Mouse (Mus musculus) liver, postnatal 0 days (tissue): ENCODE measurements at regions not wholly inside any gene's neighbourhood (a gene's known extent, or its start where the extent isn't known, plus 50 kb on each side); places are given as distances from the start of the nearest gene placed in this dataset.

Experiments
- ATAC-seq: fragments of 200-750 bp; cut with Nextera tagmentation; 2 replicates; pipeline ENCODE4 v1.8.0; 2017; ENCODE audit warnings: mild to moderate bottlenecking, moderate library complexity
- DNase-seq: peaks from one replicate; pipeline ENCODE4 v3.0.0-alpha.2; 2016
- H3K27ac ChIP-seq: fragments of 300-500 bp; sonication (generic); 2 replicates; pipeline ENCODE4 v1.5.1; 2014; ENCODE audit warnings: antibody characterized with exemption, moderate library complexity, mild to moderate bottlenecking, low read depth
- H3K27me3 ChIP-seq: fragments of 300-500 bp; sonication (generic); 2 replicates; pipeline ENCODE4 v1.6.1; 2014; ENCODE audit warnings: low read length, control low read depth, mixed read lengths; ENCODE audit not compliant: insufficient read depth
- H3K36me3 ChIP-seq: fragments of 300-500 bp; sonication (generic); replicated peaks from 2 replicates; pipeline ENCODE4 v1.6.1; 2014; ENCODE audit warnings: mild to moderate bottlenecking, control low read depth, low read length, moderate library complexity, mixed read lengths; ENCODE audit not compliant: insufficient read depth
- H3K4me1 ChIP-seq: fragments of 300-500 bp; sonication (generic); 2 replicates; pipeline ENCODE4 v1.6.1; 2014; ENCODE audit warnings: antibody characterized with exemption, mild to moderate bottlenecking, control low read depth; ENCODE audit not compliant: insufficient read depth
- H3K4me2 ChIP-seq: fragments of 300-500 bp; sonication (generic); 2 replicates; pipeline ENCODE4 v1.6.1; 2014; ENCODE audit warnings: low read depth, mild to moderate bottlenecking, low read length, moderate library complexity, mixed read lengths
- H3K4me3 ChIP-seq: fragments of 300-500 bp; sonication (generic); 2 replicates; pipeline ENCODE4 v1.5.1; 2014; ENCODE audit warnings: low read depth, low read length
- H3K9ac ChIP-seq: fragments of 300-500 bp; sonication (generic); replicated peaks from 2 replicates; pipeline ENCODE4 v1.6.1; 2014; ENCODE audit warnings: mild to moderate bottlenecking, moderate library complexity
- H3K9me3 ChIP-seq: fragments of 300-500 bp; sonication (generic); 2 replicates; pipeline ENCODE4 v1.6.1; 2016; ENCODE audit warnings: mild to moderate bottlenecking, control low read depth, low read length, mixed read lengths
- CTCF ChIP-seq: sonication (generic); IDR thresholded peaks from 2 replicates; pipeline ENCODE4 v1.5.1; 2016; ENCODE audit warnings: antibody characterized with exemption, low read depth
- EP300 ChIP-seq: IDR thresholded peaks from 2 replicates; pipeline ENCODE4 v1.6.1; 2016; ENCODE audit warnings: antibody characterized with exemption, low read depth, mild to moderate bottlenecking
- WGBS: fragments of 180-500 bp; shearing (Covaris S2); extraction: QIAGEN DNeasy Blood & Tissue Kit; methylation state at CpG from one replicate; pipeline ENCODE4 v1.1.7; 2014; ENCODE audit not compliant: insufficient replicate concordance; 5-methylcytosine and 5-hydroxymethylcytosine counted together

DNA sequence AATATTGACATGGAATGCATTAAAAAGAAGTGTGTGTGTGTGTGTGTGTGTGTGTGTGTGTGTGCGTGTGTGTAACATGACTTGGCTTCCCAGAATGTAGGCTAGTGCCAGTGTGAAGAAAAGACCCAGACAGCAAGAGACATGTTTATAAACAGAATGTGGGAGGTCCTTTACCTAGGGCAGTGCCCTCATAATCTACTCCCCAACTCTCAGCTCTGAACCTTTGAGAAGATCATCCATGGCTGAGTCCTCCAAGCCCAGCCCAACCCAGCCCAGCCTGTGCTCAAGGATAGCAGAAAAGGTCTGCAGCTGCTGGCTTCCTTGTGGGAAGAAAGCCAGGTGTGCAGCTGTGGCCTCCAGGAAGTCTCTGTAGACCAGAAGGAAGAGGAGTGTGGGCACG is 539.8 kb upstream of the Cdh5 start:
- Histone ChIP-seq H3K4me1 (no peaks in the 10 kb centered on the region), H3K36me3 (no peaks in the 10 kb centered on the region), H3K4me3 (no peak overlapping the region), H3K27me3 (no peaks in the 10 kb centered on the region), H3K9ac (no peak overlapping the region), H3K4me2 (no peak overlapping the region), H3K9me3 (no peaks in the 10 kb centered on the region), H3K27ac (no peak overlapping the region)
- 83% methylated on average over 2 of the region's 2 CpGs for WGBS
- ATAC-seq = no peak
- no peak for DNase-seq
- TF ChIP-seq EP300 (no peak), CTCF (no peak)

DNA sequence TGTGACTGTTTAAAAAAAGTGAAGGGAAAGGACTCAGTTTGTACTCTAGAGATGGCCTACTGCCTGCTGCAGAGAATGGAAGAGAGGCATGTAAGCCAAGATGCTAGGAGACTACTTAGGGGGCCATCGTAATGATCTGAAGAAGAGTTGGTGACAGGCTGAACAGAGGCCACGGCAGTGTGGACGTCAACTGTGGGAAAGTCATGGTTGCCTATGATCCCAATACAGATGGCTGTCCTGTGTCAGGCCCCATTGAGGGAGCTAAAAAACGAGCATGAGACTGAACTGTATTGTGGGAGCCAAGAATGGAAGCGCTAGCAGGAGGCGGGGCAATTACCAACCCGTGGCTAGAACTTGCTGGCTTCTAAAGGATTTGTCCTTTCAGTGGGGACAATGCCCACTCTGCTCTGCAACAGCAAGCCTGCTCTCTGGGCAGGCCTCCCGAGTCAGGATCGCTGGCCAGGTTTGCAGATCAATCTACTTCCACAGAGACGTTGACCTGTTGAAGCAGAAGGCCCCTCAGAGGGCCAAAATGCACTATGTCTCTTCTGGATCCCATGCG is 530.5 kb upstream of the Cdh5 start:
- H3K4me3 ChIP-seq = no peak overlapping the region
- TF ChIP-seq EP300 (no peak), CTCF (no peak)
- DNase-seq (no peak), ATAC-seq (no peak)
- no peak overlapping the region for H3K9ac ChIP-seq
- no peak overlapping the region for H3K4me2 ChIP-seq
- H3K9me3 ChIP-seq = no peaks in the 10 kb centered on the region
- H3K36me3 ChIP-seq = no peaks in the 10 kb centered on the region
- H3K4me1 ChIP-seq = no peaks in the 10 kb centered on the region
- H3K27ac ChIP-seq = no peak overlapping the region
- 76% methylated on average over 11 of the region's 11 CpGs for WGBS
- H3K27me3 ChIP-seq = no peaks in the 10 kb centered on the region

DNA sequence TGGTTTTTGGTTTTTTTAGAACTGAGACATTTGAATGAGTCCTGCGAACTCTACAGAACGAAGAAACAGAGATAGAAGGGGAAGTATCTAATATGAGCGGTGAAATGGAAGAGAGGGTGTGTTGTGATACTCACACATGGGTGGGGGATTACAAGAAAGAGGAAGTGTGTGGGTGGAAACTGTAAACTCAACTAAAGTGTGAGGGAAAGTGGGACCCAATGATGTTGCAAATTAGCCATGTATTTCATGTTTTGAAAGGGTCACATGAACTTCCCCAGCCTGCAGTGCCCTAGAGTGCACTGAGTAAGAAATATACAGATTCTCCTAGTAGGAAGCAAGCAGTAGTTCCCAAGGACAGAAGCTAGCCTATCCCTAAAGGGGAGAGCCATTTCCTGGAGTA is 524.3 kb upstream of the Cdh5 start:
- no peak for DNase-seq
- TF ChIP-seq CTCF (no peak), EP300 (no peak)
- ATAC-seq = peak; percentile 68
- Histone ChIP-seq H3K27me3 (no peaks in the 10 kb centered on the region), H3K4me1 (no peaks in the 10 kb centered on the region), H3K36me3 (no peaks in the 10 kb centered on the region), H3K4me2 (no peak overlapping the region), H3K4me3 (no peak overlapping the region), H3K9ac (no peak overlapping the region), H3K27ac (no peak overlapping the region), H3K9me3 (no peaks in the 10 kb centered on the region)
- 26% methylated on average over 3 of the region's 3 CpGs for WGBS

DNA sequence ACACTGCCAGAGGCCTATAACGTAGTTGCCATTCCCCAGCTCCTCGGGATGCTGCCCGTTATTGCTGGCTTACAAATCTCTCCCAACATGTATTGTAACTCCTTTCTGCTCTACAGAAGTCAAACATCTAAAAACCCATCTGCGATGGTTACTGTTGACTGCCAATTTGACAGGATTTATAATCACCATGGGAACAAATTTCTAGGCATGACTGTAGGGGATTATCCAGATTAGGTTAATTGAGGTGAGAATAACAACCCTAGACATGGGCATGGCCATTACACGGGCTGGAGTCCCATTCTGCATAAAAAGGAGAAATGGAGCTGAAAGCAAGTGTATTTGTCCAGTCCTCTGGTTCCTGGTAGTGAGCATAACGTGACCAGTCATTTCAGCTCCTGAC is 523.4 kb upstream of the Cdh5 start:
- Histone ChIP-seq H3K9me3 (no peaks in the 10 kb centered on the region), H3K9ac (no peak overlapping the region), H3K4me1 (no peaks in the 10 kb centered on the region), H3K36me3 (no peaks in the 10 kb centered on the region), H3K4me3 (no peak overlapping the region), H3K27me3 (no peaks in the 10 kb centered on the region), H3K27ac (no peak overlapping the region), H3K4me2 (no peak overlapping the region)
- no peak for TF ChIP-seq EP300
- TF ChIP-seq CTCF = no peak
- DNase-seq (no peak), ATAC-seq (no peak)
- WGBS = 68% methylated on average over 6 of the region's 6 CpGs

DNA sequence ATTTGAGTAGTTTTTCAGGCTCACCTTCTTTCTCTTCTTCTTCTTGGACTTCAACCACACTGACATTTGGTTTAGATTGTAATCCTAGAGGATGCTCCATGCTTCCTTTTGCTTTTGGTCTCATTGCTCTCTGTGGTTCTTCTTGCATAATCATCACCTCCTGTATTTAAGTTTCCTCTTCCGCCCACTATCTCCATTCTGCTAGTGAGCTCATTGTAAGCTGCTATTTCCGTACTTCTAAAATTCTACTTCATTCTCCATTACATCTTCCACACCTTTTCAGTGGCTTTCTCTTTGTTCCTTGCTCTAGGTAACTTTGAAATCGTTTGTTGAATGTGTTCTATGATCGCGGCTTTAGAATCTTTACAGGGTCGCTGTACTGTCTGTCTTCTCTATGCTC is 493.1 kb upstream of the Cdh5 start:
- no peak for ATAC-seq
- no peaks in the 10 kb centered on the region for H3K4me1 ChIP-seq
- TF ChIP-seq EP300 (no peak), CTCF (no peak)

DNA sequence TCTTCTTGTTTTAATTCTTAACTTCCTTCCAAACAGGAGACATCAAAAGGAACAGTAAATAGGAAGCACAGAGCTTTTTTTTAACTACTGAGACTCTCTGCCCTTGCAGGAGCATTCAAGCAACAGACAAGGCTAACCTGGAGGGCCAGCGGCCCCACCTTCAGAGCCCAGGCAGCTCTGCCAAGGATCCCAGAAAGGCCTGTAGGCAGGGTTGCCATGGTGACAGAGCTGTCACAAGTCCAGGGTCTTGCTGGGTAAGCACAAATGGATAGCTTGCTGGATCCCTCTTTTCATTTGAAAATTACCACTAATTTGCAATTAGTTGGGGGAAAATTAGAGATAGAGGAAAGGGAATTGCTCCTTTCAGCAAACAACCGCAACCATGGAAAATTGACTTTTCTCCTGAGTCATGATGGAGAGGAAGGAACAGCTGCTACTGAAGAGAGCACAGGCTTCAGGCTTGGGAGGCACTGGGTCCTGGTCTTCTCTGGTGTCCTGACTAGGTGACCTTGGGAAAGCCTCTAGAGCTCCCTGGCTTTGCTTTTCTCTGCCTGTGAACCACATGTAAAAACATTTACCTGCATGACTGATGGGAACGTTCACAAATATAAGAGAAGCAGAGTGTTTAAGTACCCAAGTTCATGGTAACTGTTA is 477.5 kb upstream of the Cdh5 start:
- no peak for ATAC-seq
- Histone ChIP-seq H3K4me2 (no peak overlapping the region), H3K27ac (no peak overlapping the region), H3K4me1 (no peaks in the 10 kb centered on the region), H3K9ac (no peak overlapping the region), H3K4me3 (no peak overlapping the region), H3K9me3 (no peaks in the 10 kb centered on the region), H3K27me3 (no peaks in the 10 kb centered on the region), H3K36me3 (no peaks in the 10 kb centered on the region)
- TF ChIP-seq EP300 = no peak
- no peak for TF ChIP-seq CTCF
- WGBS = 48% methylated on average over 3 of the region's 3 CpGs
- no peak for DNase-seq

More for the DNA sequence above, 493.1 kb upstream of the Cdh5 start:
- DNase-seq = no peak
- Histone ChIP-seq H3K9ac (no peak overlapping the region), H3K9me3 (no peaks in the 10 kb centered on the region), H3K27ac (no peak overlapping the region), H3K27me3 (no peaks in the 10 kb centered on the region), H3K4me3 (no peak overlapping the region), H3K36me3 (no peaks in the 10 kb centered on the region), H3K4me2 (no peak overlapping the region)
- 84% methylated on average over 6 of the region's 6 CpGs for WGBS
